Mouse (Mus musculus) MEL (cell line): ENCODE results near the gene Prdm15. TPM values are rescaled to one million over a fixed set of nuclear protein-coding genes. Genes with fewer than 3 reads are reported as not detected.

Experiments used
- DNase-seq: peaks from one replicate; pipeline ENCODE4 v3.0.0; 2011; ENCODE audit warnings: low read depth, low spot score
- H3K27ac ChIP-seq: 2 replicates; pipeline ENCODE4 v1.5.1; 2012; ENCODE audit warnings: low read depth, mild to moderate bottlenecking, control low read depth, low read length, moderate library complexity; ENCODE audit not compliant: control insufficient read depth
- H3K27me3 ChIP-seq, 2 experiments: fragments of 150-350 bp in 1 of 2; sonication (generic) in 1 of 2; 2 replicates each; pipeline ENCODE4 v1.6.1; 2012; ENCODE audit warnings: low read length in 2 of 2, mild to moderate bottlenecking in 2 of 2, improper control_type of control experiment in 1 of 2, moderate library complexity in 1 of 2; ENCODE audit not compliant: insufficient read depth in 2 of 2, control insufficient read depth in 1 of 2
- H3K36me3 ChIP-seq, 2 experiments: 2 replicates each; pipeline ENCODE4 v1.6.1; 2012 to 2014; ENCODE audit warnings: low read length in 2 of 2, improper control_type of control experiment in 1 of 2, inconsistent platforms in 1 of 2, mild to moderate bottlenecking in 1 of 2; ENCODE audit not compliant: insufficient read depth in 2 of 2, control insufficient read depth in 1 of 2
- H3K4me1 ChIP-seq, 2 experiments: fragments of 150-350 bp in 1 of 2; sonication (generic) in 1 of 2; 2 replicates each; pipeline ENCODE4 v1.6.1; 2012; ENCODE audit warnings: low read length in 2 of 2, improper control_type of control experiment in 1 of 2, mild to moderate bottlenecking in 1 of 2; ENCODE audit not compliant: insufficient read depth in 2 of 2, control insufficient read depth in 1 of 2
- H3K4me3 ChIP-seq, 2 experiments: fragments of 150-350 bp in 1 of 2; sonication (generic) in 1 of 2; 2 replicates each; pipeline ENCODE4 v1.5.1; 2012; ENCODE audit warnings: low read depth in 2 of 2, low read length in 2 of 2, mild to moderate bottlenecking in 2 of 2, moderate library complexity in 2 of 2, control low read depth in 1 of 2, improper control_type of control experiment in 1 of 2; ENCODE audit not compliant: control insufficient read depth in 1 of 2, insufficient read depth in 1 of 2
- H3K79me2 ChIP-seq: 2 replicates; pipeline ENCODE4 v1.6.1; 2012; ENCODE audit warnings: mild to moderate bottlenecking, low read length, moderate library complexity; ENCODE audit not compliant: control insufficient read depth, poor library complexity, insufficient read depth
- H3K9ac ChIP-seq: 2 replicates; pipeline ENCODE4 v1.6.1; 2012; ENCODE audit warnings: low read depth, mild to moderate bottlenecking, control low read depth, low read length, moderate library complexity; ENCODE audit not compliant: control insufficient read depth, poor library complexity, severe bottlenecking
- H3K9me3 ChIP-seq: fragments of 150-350 bp; sonication (generic); replicated peaks from 2 replicates; pipeline ENCODE4 v1.6.1; 2012; ENCODE audit warnings: mild to moderate bottlenecking, low read length, improper control_type of control experiment, moderate library complexity; ENCODE audit not compliant: insufficient read depth
- CHD1 ChIP-seq: IDR thresholded peaks from 2 replicates; pipeline ENCODE4 v1.6.1; 2012; ENCODE audit warnings: low read depth, mild to moderate bottlenecking, inconsistent platforms, low read length, improper control_type of control experiment
- CTCF ChIP-seq, 3 experiments: IDR thresholded peaks in 2 of 3; conservative IDR thresholded peaks in 1 of 3; 2 replicates each; pipeline ENCODE4 v1.5.1; 2011 to 2012; ENCODE audit warnings: low read length in 3 of 3, low read depth in 2 of 3, mild to moderate bottlenecking in 2 of 3, improper control_type of control experiment in 1 of 3, inconsistent platforms in 1 of 3, mixed read lengths in 1 of 3, moderate library complexity in 1 of 3; ENCODE audit not compliant: control insufficient read depth in 1 of 3, insufficient read depth in 1 of 3, poor library complexity in 1 of 3, severe bottlenecking in 1 of 3
- E2F4 ChIP-seq: IDR thresholded peaks from 2 replicates; pipeline ENCODE4 v1.6.1; 2011; ENCODE audit warnings: low read depth, low read length, improper control_type of control experiment, borderline replicate concordance
- ELF1 ChIP-seq: IDR thresholded peaks from 2 replicates; pipeline ENCODE4 v1.6.1; 2014; ENCODE audit warnings: low read depth, mild to moderate bottlenecking, inconsistent platforms, low read length, improper control_type of control experiment, moderate library complexity
- EP300 ChIP-seq, 2 experiments: IDR thresholded peaks; 2 replicates each; pipeline ENCODE4 v1.6.1; 2011; ENCODE audit warnings: improper control_type of control experiment in 2 of 2, low read length in 2 of 2, low read depth in 1 of 2, mild to moderate bottlenecking in 1 of 2
- ETS1 ChIP-seq: IDR thresholded peaks from 2 replicates; pipeline ENCODE4 v1.6.1; 2012; ENCODE audit warnings: low read depth, mild to moderate bottlenecking, inconsistent platforms, low read length, improper control_type of control experiment, moderate library complexity
- GABPA ChIP-seq: IDR thresholded peaks from 2 replicates; pipeline ENCODE4 v1.6.1; 2012; ENCODE audit warnings: low read depth, mild to moderate bottlenecking, inconsistent platforms, low read length, improper control_type of control experiment, moderate library complexity
- GATA1 ChIP-seq: IDR thresholded peaks from 2 replicates; pipeline ENCODE4 v1.6.1; 2011; ENCODE audit warnings: low read depth, low read length, improper control_type of control experiment
- HCFC1 ChIP-seq: IDR thresholded peaks from 2 replicates; pipeline ENCODE4 v1.6.1; 2012; ENCODE audit warnings: low read depth, mild to moderate bottlenecking, inconsistent platforms, low read length, improper control_type of control experiment, moderate library complexity
- KAT2A ChIP-seq: conservative IDR thresholded peaks from 2 replicates; pipeline ENCODE4 v1.6.1; 2012; ENCODE audit warnings: low read depth, low read length, improper control_type of control experiment, inconsistent platforms
- MAFK ChIP-seq: IDR thresholded peaks from 2 replicates; pipeline ENCODE4 v1.6.1; 2011; ENCODE audit warnings: low read depth, mild to moderate bottlenecking, low read length, improper control_type of control experiment, borderline replicate concordance
- MAZ ChIP-seq: IDR thresholded peaks from 2 replicates; pipeline ENCODE4 v1.6.1; 2012; ENCODE audit warnings: low read depth, mild to moderate bottlenecking, inconsistent platforms, low read length, improper control_type of control experiment
- MEF2A ChIP-seq: IDR thresholded peaks from 2 replicates; pipeline ENCODE4 v1.6.1; 2014; ENCODE audit warnings: low read depth, mild to moderate bottlenecking, inconsistent platforms, low read length, improper control_type of control experiment; ENCODE audit not compliant: poor library complexity, insufficient replicate concordance, severe bottlenecking; ENCODE audit errors: extremely low read depth
- RAD21 ChIP-seq: IDR thresholded peaks from 2 replicates; pipeline ENCODE4 v1.6.1; 2011; ENCODE audit warnings: mild to moderate bottlenecking, low read depth, low read length, improper control_type of control experiment
- SMC3 ChIP-seq: IDR thresholded peaks from 2 replicates; pipeline ENCODE4 v1.6.1; 2011; ENCODE audit warnings: low read depth, low read length, improper control_type of control experiment
- TBP ChIP-seq: IDR thresholded peaks from 2 replicates; pipeline ENCODE4 v1.8.0; 2011; ENCODE audit warnings: low read depth, low read length, improper control_type of control experiment
- TCF12 ChIP-seq: IDR thresholded peaks from 2 replicates; pipeline ENCODE4 v1.6.1; 2014; ENCODE audit warnings: low read depth, mild to moderate bottlenecking, inconsistent platforms, low read length, improper control_type of control experiment, moderate library complexity
- USF1 ChIP-seq: IDR thresholded peaks from 2 replicates; pipeline ENCODE4 v1.6.1; 2014; ENCODE audit warnings: low read depth, mild to moderate bottlenecking, inconsistent platforms, low read length, improper control_type of control experiment, moderate library complexity
- USF2 ChIP-seq, 2 experiments: IDR thresholded peaks; 2 replicates each; pipeline ENCODE4 v1.6.1; 2011 to 2012; ENCODE audit warnings: improper control_type of control experiment in 2 of 2, low read length in 2 of 2, borderline replicate concordance in 1 of 2, inconsistent platforms in 1 of 2, low read depth in 1 of 2, mild to moderate bottlenecking in 1 of 2; ENCODE audit not compliant: insufficient read depth in 1 of 2
- ZC3H11A ChIP-seq: IDR thresholded peaks from 2 replicates; pipeline ENCODE4 v1.6.1; 2012; ENCODE audit warnings: low read depth, mild to moderate bottlenecking, inconsistent platforms, low read length, improper control_type of control experiment
- polyA plus RNA-seq, 2 experiments: library from polyadenylated mRNA; stranded (reverse) in 1 of 2; unstranded in 1 of 2; fragments of >175 nt in 1 of 2; fragments of >200 nt in 1 of 2; gene quantifications; 2 replicates each; pipeline versions ENCODE4 v1.2.1 to v1.2.4; 2012; ENCODE audit warnings: low replicate concordance in 2 of 2, low read depth in 1 of 2; ENCODE audit not compliant: insufficient read length in 2 of 2, insufficient read depth in 1 of 2, missing spikeins in 1 of 2
- total RNA-seq: library from RNA; depleted of rRNA; stranded (reverse); fragments of 300-350 nt; gene quantifications from 2 replicates; pipeline ENCODE4 v1.2.3, GENCODE M21; 2012

Gene Prdm15
- total and polyA plus RNA-seq, 3 experiments: 10.7 to 12.0 TPM; not detected in 1

GRCm38 (mm10) chr16:97756460-97756859 lies 95.2 kb downstream of the Prdm15 start:
- Histone ChIP-seq H3K27ac (no peak overlapping the region), H3K79me2 (no peaks in the 10 kb centered on the region), H3K27me3 (peaks cover 0 to 2% of the 10 kb centered on the region in 2 experiments; a peak in 1 of 4 replicates), H3K9me3 (no peaks in the 10 kb centered on the region), H3K36me3 (no peaks in the 10 kb centered on the region), H3K9ac (no peak overlapping the region), H3K4me3 (no peak overlapping the region), H3K4me1 (no peaks in the 10 kb centered on the region; a peak in 1 of 4 replicates)
- no peak for DNase-seq
- TF ChIP-seq USF2 (IDR thresholded peaks at IDR 0.05; ENCODE audit: borderline replicate concordance in 1 of 2, insufficient read depth in 1 of 2, low read depth in 1 of 2, low read length in 2 of 2): no peak
- TF ChIP-seq ELF1: no peak
- TF ChIP-seq MAFK: no peak
- no peak for TF ChIP-seq GABPA
- no peak for TF ChIP-seq GATA1
- TF ChIP-seq CHD1: no peak
- no peak for TF ChIP-seq USF1
- TF ChIP-seq MAZ: no peak

GRCm38 (mm10) chr16:97752316-97752941 lies 99.2 kb downstream of the Prdm15 start:
- TF ChIP-seq HCFC1: no peak
- TF ChIP-seq GATA1: no peak
- no peak for TF ChIP-seq TCF12
- TF ChIP-seq CHD1: no peak
- no peak for TF ChIP-seq TBP
- no peak for TF ChIP-seq ETS1
- TF ChIP-seq CTCF (IDR thresholded peaks at IDR 0.05 in 2 of 3, conservative IDR thresholded peaks at IDR 0.05 in 1 of 3; ENCODE audit: control insufficient read depth in 1 of 3, insufficient read depth in 1 of 3, low read depth in 2 of 3, low read length in 3 of 3, poor library complexity in 1 of 3, severe bottlenecking in 1 of 3): no peak
- TF ChIP-seq KAT2A: no peak
- no peak for TF ChIP-seq USF1
- no peak for TF ChIP-seq RAD21
- no peak for TF ChIP-seq EP300 (IDR thresholded peaks at IDR 0.05; ENCODE audit: low read depth in 1 of 2, low read length in 2 of 2)
- no peak for TF ChIP-seq MEF2A
- TF ChIP-seq E2F4: no peak
- TF ChIP-seq SMC3: no peak
- TF ChIP-seq ZC3H11A: no peak
- TF ChIP-seq ELF1: no peak
- Histone ChIP-seq H3K9me3 (no peaks in the 10 kb centered on the region), H3K9ac (no peak overlapping the region), H3K4me1 (no peaks in the 10 kb centered on the region; a peak in 1 of 4 replicates), H3K27me3 (peaks cover 0 to 2% of the 10 kb centered on the region in 2 experiments; a peak in 1 of 4 replicates), H3K79me2 (no peaks in the 10 kb centered on the region), H3K27ac (no peak overlapping the region), H3K4me3 (no peak overlapping the region), H3K36me3 (no peaks in the 10 kb centered on the region)
- DNase-seq: peak; percentile 11
